Mouse (Mus musculus) right cerebral cortex, adult 2 months (tissue): Measurements from ENCODE around the gene Tmem270.

Experiments used
- DNase-seq, 2 experiments: peaks; one replicate each; pipeline ENCODE4 v3.0.0; 2021 to 2022; ENCODE audit warnings: low spot score in 2 of 2

Gene Tmem270

GRCm38 (mm10) chr5:134929988-134930387, 23.5 kb upstream of the Tmem270 start:
- DNase-seq: no peak

GRCm38 (mm10) chr5:134926726-134927125, 20.2 kb upstream of the Tmem270 start:
- no peak for DNase-seq

- no peak for DNase-seq
These were observed 16.6 kb upstream of the Tmem270 start for GRCm38 (mm10) chr5:134923141-134923540.

DNA sequence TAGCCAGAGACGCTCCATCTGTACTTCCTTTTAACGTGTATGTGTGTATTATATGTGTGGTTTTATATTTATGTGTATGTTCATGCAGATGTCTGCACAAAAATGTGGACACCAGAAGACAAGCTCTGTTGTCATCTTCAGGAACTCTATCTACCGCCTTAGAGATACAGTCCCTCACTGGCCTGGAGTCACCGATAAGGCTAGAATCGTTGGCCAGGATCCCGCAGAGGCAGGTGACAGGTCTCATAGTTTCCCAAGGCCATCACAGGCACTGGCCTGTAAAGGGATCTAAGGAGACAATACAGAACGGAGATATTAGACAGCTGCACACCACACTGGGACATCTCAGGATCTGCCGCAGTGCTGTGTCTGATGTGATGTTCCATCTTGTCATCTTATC, 14.6 kb upstream of the Tmem270 start:
- no peak for DNase-seq

GRCm38 (mm10) chr5:134920106-134920687, 13.7 kb upstream of the Tmem270 start:
- no peak for DNase-seq

- no peak for DNase-seq
These were observed 12.6 kb upstream of the Tmem270 start for GRCm38 (mm10) chr5:134919097-134919496.

GRCm38 (mm10) chr5:134918071-134918832, 11.7 kb upstream of the Tmem270 start:
- DNase-seq: peak; percentile 14

DNA sequence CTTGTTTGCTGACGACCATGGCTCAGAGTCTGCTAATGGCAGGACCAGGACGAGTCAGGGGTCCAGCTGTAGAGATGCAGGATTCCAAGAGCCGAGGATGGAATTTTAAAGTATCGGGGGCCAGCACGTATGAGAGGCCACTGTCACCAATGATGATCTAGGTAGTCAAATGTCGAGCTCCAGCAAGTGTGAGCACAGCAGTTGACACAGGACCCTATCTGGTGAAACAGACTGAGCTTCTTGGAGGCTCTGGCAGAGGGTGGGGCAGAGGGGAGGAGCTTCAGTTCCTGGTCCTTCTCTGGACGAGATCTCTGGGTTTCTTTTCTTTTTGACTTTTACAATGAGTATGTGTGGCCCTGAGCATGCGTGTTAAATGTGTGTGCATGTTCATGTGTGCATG, 8.8 kb upstream of the Tmem270 start, which contains the start of gene Cldn13:
Cldn13 (minus strand) TSS at position 216 of the 400 bp plus-strand sequence.
- DNase-seq: no peak

DNA sequence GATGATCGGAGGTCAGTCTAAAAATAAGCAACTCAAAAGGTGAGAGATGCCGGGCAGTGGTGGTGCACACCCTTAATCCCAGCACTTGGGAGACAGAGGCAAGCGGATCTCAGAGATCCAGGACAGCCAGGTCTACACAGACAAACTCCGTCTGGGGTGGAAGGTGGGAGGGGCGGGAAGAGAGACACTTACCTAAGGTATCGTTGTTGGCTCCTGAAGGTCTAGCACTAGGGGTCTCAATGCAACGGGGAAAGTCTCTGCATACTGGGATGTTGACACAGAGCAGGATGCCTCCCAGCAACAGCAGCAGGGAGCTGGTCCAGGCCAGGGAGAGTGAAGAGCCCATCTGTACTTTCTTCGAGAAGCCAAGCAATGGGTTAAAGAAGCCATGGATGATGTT, 8.0 kb upstream of the Tmem270 start:
- no peak for DNase-seq

GRCm38 (mm10) chr5:134913753-134914152, 7.2 kb upstream of the Tmem270 start:
- DNase-seq: no peak

DNA sequence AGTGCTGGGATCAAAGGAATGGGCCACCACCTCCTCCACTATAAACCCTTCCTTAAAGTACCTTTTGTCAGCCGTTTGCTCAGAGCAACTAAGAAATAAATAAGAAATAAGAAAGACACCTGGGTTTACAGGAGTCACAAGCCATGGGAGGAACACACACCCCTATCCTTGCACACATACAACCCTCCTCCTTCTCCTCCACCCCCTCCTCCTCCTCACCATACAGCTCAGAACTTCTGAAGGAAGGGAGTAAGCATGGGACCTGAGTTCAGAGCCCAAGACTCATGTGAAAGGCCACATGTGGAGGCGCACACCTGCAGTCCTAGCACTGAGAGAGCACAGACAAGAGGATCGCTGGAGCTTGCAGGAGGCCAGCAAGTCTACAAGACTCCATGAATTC, 6.8 kb upstream of the Tmem270 start:
- no peak for DNase-seq

DNA sequence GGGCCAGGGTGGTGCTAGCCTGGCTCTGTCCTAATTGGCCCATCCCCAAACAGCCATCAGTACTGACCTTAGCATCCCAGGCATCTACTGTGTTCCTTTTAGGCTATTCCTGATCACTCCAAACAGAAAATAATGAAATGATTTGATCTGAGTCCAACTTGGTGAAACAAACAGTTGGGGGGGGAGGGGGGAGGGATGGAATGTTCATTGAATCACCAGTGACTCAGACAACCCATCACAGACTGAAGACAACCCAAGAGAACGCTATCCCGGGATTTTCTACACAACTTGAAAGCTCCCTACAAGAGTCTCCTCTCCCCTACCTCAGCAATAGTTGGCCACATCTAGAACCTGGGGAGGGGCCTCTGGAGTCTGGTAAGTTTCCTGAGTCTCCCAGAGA, 5.4 kb upstream of the Tmem270 start:
- DNase-seq: no peak

DNA sequence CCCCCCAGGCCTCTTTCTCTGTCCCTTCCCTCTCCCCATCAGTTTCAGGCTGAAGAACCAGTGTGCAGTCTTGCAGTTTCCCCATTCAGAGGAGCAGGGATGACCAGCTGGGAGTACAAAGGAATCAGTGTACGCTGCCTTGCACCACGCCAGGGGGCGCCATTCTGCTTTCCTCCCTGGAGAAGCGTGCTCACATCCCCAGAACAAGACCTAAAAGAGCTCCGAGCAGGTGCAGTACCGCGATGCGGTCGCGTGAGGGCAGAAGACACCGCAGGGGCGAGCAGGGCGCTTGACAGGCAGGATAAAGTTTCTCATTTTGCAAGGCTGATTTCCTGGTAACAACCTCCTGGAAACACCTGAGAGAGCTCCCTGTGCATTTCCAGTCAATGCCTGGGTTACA, 602 bp upstream of the Tmem270 start:
- peak; percentile 96 to 99 for DNase-seq

DNA sequence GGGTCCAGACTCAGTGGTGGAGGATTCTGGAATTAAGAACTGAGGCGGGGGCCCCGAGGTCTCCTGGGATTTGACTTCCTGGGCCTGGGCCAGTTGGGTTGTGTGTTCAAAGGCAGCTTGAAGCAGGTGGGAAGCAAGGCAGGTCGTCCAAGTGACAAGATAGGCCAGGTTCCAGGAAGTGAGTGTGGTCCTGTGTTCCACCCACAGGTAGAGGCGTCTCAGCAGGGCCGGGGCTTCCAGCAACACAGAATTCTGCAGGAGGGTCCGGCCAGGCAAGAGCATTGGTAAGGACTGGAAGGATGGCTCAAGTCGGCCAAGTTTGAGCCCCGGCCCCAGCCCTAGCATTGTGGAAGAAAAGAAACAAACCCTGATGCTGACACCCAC, 4.9 kb downstream of the Tmem270 start:
- no peak for DNase-seq

- DNase-seq: peak; percentile 28 to 36
These were observed 5.4 kb downstream of the Tmem270 start for GRCm38 (mm10) chr5:134901012-134901643.

DNA sequence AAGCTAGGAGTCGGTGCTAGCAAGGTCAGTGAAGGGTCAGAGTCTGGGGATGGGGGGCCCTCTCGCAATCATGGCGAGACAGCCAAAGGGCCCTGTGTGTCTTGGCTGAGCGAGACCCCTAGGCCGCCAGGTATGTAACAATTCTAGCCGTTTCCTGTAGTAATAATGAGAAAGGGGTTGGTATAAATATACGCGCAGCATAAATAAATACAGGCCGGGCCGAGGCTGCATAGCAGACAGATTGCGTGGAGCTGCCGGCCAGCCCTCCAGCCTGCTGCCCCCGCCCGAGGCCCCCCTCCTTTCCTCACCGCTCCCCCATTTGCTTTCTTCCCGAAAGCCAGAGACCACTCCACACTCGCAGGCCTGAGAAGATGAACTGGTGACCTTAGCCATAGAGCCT, 8.9 kb downstream of the Tmem270 start:
- DNase-seq: no peak

DNA sequence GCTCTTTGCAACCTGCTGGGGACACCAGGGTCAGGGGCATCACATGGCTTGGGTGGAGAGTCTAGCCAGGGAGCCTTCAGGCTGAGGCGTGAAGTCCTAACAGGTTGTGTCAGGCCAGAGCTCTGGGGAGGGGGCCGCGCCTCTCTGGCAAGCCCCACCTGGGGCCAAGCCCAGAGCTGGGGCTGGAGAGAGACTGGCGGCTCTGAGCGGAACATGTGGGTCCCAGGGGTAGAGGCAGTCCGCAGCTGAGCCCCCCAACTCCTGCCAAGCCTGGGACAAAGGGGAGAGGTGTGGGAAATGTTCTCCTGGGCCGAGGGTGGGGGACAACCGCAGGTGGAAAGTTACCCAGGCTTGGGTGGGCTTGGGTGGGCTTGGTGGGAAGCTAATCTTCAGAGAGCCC, 9.6 kb downstream of the Tmem270 start:
- no peak for DNase-seq

DNA sequence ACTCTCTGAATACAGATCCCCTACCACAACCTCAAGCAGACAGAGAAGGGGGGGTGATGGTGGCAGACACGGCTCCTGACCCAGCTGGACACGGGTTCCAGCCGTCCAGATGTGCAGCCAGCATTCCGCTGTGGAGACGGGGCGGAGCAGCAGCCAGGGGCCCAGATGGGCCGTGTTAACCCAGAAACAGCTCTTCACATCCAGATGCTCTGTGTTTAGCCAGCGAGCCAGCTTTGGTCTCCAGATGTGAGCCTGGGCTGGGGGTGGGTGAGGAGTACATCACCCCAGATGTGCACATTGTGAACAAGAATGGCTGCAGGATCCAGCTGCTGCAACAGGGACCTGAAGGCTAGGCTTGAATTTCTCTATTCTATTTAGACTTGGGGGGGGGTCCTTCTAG, 11.2 kb downstream of the Tmem270 start:
- no peak for DNase-seq

GRCm38 (mm10) chr5:134892717-134893116, 13.8 kb downstream of the Tmem270 start:
- DNase-seq: no peak

DNA sequence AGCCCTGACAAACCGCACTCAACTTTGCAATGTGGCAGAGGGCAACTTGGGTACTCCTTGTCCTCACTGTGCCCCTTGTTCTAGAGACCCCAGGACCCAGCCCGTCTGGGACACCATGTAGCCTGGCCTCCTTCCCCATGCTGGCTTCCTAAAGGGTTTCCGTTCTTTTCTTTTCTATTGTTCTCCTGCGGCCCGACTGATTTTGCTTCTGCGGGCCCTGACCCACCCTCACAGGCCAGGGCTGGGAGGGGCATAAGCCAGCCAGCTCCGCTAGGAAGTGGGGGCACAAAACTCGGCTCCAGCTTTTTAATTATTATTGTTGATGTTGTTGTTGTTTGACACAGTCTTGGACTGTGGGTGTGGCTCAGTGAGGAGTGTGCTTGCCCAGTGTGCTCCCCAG, 15.0 kb downstream of the Tmem270 start:
- DNase-seq: no peak

DNA sequence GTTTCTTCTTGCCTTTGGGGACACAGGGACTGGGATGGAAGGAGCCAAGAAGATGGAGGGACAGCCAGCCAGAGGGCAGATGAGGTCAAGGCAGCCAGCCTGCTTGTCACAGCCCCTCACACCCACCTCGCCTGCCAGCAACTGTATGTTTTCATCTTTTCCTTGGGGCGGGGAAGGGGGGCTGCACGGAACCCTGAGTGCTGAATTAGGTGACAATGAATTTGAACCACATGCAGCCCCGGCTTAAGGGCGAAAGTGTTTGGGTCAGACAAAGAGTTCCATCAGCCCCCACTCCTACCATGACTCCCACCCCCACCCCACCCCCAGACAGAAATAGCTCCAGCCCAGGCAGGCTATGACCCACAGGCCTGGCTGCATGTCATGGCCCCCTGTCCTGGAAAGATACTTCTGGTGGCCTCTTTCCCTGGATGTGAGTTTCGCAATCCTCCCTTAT, 15.9 kb downstream of the Tmem270 start:
- no peak for DNase-seq

DNA sequence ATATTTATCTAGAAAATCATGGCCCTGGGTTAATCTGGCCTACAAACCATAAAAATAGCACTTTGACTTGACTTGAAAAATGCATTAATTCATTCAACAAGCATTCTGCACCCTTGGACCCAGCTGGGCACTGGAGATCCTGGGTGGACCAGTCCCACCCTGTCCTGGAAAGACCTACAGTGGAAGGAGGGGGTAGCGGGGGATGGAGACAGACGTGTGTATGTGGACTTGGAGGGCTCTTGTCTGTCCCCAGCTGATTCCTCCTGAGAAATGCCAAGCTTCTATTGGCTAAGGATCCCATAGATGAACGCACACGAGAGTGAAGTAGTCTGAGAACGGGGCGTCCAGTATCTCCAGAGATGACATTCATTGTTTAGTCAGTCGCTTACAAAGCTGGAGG, 18.0 kb downstream of the Tmem270 start:
- no peak for DNase-seq
